Mouse (Mus musculus): ENCODE data around the gene Mcemp1. TPM values are rescaled to one million over a fixed set of nuclear protein-coding genes. Genes with fewer than 3 reads are reported as not detected.

Mcemp1 gene
- polyA plus RNA-seq, 1 experiment from 2014 or later = 0.40 TPM

GRCm38 (mm10) chr8:3707611-3708010, 42.1 kb downstream of the Mcemp1 start:
- ATAC-seq = no peak
- H3K4me2 ChIP-seq (replicated peaks) = no peak overlapping the region
- H3K9ac ChIP-seq = no peak overlapping the region
- H3K27me3 ChIP-seq (replicated peaks) = no peaks in the 10 kb centered on the region
- WGBS = 67% methylated on average over 7 of the region's 7 CpGs
- H3K36me3 ChIP-seq = no peaks in the 10 kb centered on the region
- no peak overlapping the region for H3K27ac ChIP-seq
- no peak overlapping the region for H3K4me3 ChIP-seq (replicated peaks)
- no peaks in the 10 kb centered on the region for H3K9me3 ChIP-seq
- no peaks in the 10 kb centered on the region for H3K4me1 ChIP-seq (replicated peaks)

GRCm38 (mm10) chr8:3710312-3710711, 44.8 kb downstream of the Mcemp1 start:
- Histone ChIP-seq H3K4me3 (replicated peaks) (no peak overlapping the region), H3K9me3 (no peaks in the 10 kb centered on the region), H3K4me1 (replicated peaks) (no peaks in the 10 kb centered on the region), H3K9ac (no peak overlapping the region), H3K27ac (no peak overlapping the region), H3K4me2 (replicated peaks) (no peak overlapping the region), H3K27me3 (replicated peaks) (no peaks in the 10 kb centered on the region), H3K36me3 (no peaks in the 10 kb centered on the region)
- 84% methylated on average over 3 of the region's 3 CpGs for WGBS
- ATAC-seq = no peak

GRCm38 (mm10) chr8:3711646-3712045, 46.1 kb downstream of the Mcemp1 start:
- H3K4me2 ChIP-seq (replicated peaks) = no peak overlapping the region
- no peaks in the 10 kb centered on the region for H3K36me3 ChIP-seq
- no peak overlapping the region for H3K27ac ChIP-seq
- H3K9ac ChIP-seq = no peak overlapping the region
- no peak overlapping the region for H3K4me3 ChIP-seq (replicated peaks)
- no peaks in the 10 kb centered on the region for H3K27me3 ChIP-seq (replicated peaks)
- no peaks in the 10 kb centered on the region for H3K4me1 ChIP-seq (replicated peaks)
- H3K9me3 ChIP-seq = no peaks in the 10 kb centered on the region
- no peak for ATAC-seq
- 38% methylated on average over 2 of the region's 2 CpGs for WGBS

- Histone ChIP-seq H3K9ac (no peak overlapping the region), H3K9me3 (no peaks in the 10 kb centered on the region), H3K36me3 (no peaks in the 10 kb centered on the region), H3K4me3 (replicated peaks) (no peak overlapping the region), H3K27ac (no peak overlapping the region), H3K27me3 (replicated peaks) (no peaks in the 10 kb centered on the region), H3K4me1 (replicated peaks) (no peaks in the 10 kb centered on the region), H3K4me2 (replicated peaks) (no peak overlapping the region)
- no peak for ATAC-seq
- WGBS = 55% methylated on average over 12 of the region's 12 CpGs
Observed at GRCm38 (mm10) chr8:3717321-3717954, 51.9 kb downstream of the Mcemp1 start.

GRCm38 (mm10) chr8:3718559-3718958, 53.0 kb downstream of the Mcemp1 start:
- peak; percentile 68 for ATAC-seq
- H3K36me3 ChIP-seq = no peaks in the 10 kb centered on the region
- H3K9ac ChIP-seq = no peak overlapping the region
- H3K4me3 ChIP-seq (replicated peaks) = no peak overlapping the region
- WGBS = 17% methylated on average over 14 of the region's 14 CpGs
- H3K27ac ChIP-seq = no peak overlapping the region
- H3K27me3 ChIP-seq (replicated peaks) = no peaks in the 10 kb centered on the region
- H3K4me1 ChIP-seq (replicated peaks) = no peaks in the 10 kb centered on the region
- H3K9me3 ChIP-seq = no peaks in the 10 kb centered on the region
- no peak overlapping the region for H3K4me2 ChIP-seq (replicated peaks)

Other genes starting within 250 kb of the Mcemp1 start
- gene Pex11g, start 198.1 kb upstream of the Mcemp1 start, polyA plus RNA-seq (2015; fragmentation: Nextera tagmentation; extraction: Ambion mirVana) = 8.9 and 15.2 TPM in 2 replicates
- gene Tex45, start 194.9 kb upstream of the Mcemp1 start, polyA plus RNA-seq (2015; fragmentation: Nextera tagmentation; extraction: Ambion mirVana) = not detected in 2 replicates
- gene Zfp358, start 172.6 kb upstream of the Mcemp1 start, polyA plus RNA-seq (2015; fragmentation: Nextera tagmentation; extraction: Ambion mirVana) = 31.3 and 32.6 TPM in 2 replicates
- 52.4 and 60.9 TPM in 2 replicates for gene Mcoln1, start 165.3 kb upstream of the Mcemp1 start, polyA plus RNA-seq (2015; fragmentation: Nextera tagmentation; extraction: Ambion mirVana)
- 34.4 and 36.7 TPM in 2 replicates for gene Pnpla6, start 150.4 kb upstream of the Mcemp1 start, polyA plus RNA-seq (2015; fragmentation: Nextera tagmentation; extraction: Ambion mirVana)
- gene C330021F23Rik, start 97.8 kb upstream of the Mcemp1 start, polyA plus RNA-seq (2015; fragmentation: Nextera tagmentation; extraction: Ambion mirVana) = 5.0 and 5.1 TPM in 2 replicates
- gene Camsap3, start 78.5 kb upstream of the Mcemp1 start, polyA plus RNA-seq (2015; fragmentation: Nextera tagmentation; extraction: Ambion mirVana) = 21.0 and 24.4 TPM in 2 replicates
- gene Xab2, start 44.4 kb upstream of the Mcemp1 start, polyA plus RNA-seq (2015; fragmentation: Nextera tagmentation; extraction: Ambion mirVana) = 45.2 and 50.9 TPM in 2 replicates
- 89.9 and 93.4 TPM in 2 replicates for gene Pet100, start 44.2 kb upstream of the Mcemp1 start, polyA plus RNA-seq (2015; fragmentation: Nextera tagmentation; extraction: Ambion mirVana)
- gene Pcp2, start 40.2 kb upstream of the Mcemp1 start, polyA plus RNA-seq (2015; fragmentation: Nextera tagmentation; extraction: Ambion mirVana) = 0.10 TPM in 1 of 2 replicates, not detected in the other
- 110 and 123 TPM in 2 replicates for gene Stxbp2, start 34.8 kb upstream of the Mcemp1 start, polyA plus RNA-seq (2015; fragmentation: Nextera tagmentation; extraction: Ambion mirVana)
- gene Retn, start 10.0 kb upstream of the Mcemp1 start, polyA plus RNA-seq (2015; fragmentation: Nextera tagmentation; extraction: Ambion mirVana) = 0.27 TPM in 1 of 2 replicates, not detected in the other
- gene Fcor, start 6.6 kb downstream of the Mcemp1 start, polyA plus RNA-seq (2015; fragmentation: Nextera tagmentation; extraction: Ambion mirVana) = 8.0 and 9.1 TPM in 2 replicates
- 36.0 and 36.7 TPM in 2 replicates for gene Trappc5, start 10.5 kb downstream of the Mcemp1 start, polyA plus RNA-seq (2015; fragmentation: Nextera tagmentation; extraction: Ambion mirVana)
- 0.08 and 0.09 TPM in 2 replicates for gene Fcer2a, start 28.4 kb downstream of the Mcemp1 start, polyA plus RNA-seq (2015; fragmentation: Nextera tagmentation; extraction: Ambion mirVana)
- gene Clec4g, start 54.9 kb downstream of the Mcemp1 start, polyA plus RNA-seq (2015; fragmentation: Nextera tagmentation; extraction: Ambion mirVana) = 0.40 TPM in 1 of 2 replicates, not detected in the other
- 0.15 and 0.23 TPM in 2 replicates for gene Cd209a, start 83.2 kb downstream of the Mcemp1 start, polyA plus RNA-seq (2015; fragmentation: Nextera tagmentation; extraction: Ambion mirVana)
- gene Cd209e, start 188.6 kb downstream of the Mcemp1 start, polyA plus RNA-seq (2015; fragmentation: Nextera tagmentation; extraction: Ambion mirVana) = not detected in 2 replicates
- gene Cd209d, start 212.8 kb downstream of the Mcemp1 start, polyA plus RNA-seq (2015; fragmentation: Nextera tagmentation; extraction: Ambion mirVana) = not detected in 2 replicates

Data from intestine, embryonic 15.5 days (tissue).